Mouse (Mus musculus) limb, embryonic 14.5 days (tissue): ENCODE results near the gene Cracr2b. TPM values are rescaled to one million over a fixed set of nuclear protein-coding genes. Genes with fewer than 3 reads are reported as not detected.

Experiments used
- ATAC-seq: fragments of 200-750 bp; cut with Nextera tagmentation; 2 replicates; pipeline ENCODE4 v1.8.0; 2017; ENCODE audit warnings: low read depth, moderate number of reproducible peaks, moderate TSS enrichment; ENCODE audit not compliant: low FRiP score
- DNase-seq: peaks from one replicate; pipeline ENCODE4 v3.0.0-alpha.2; 2015; ENCODE audit warnings: low spot score
- H3K27ac ChIP-seq: fragments of 300-500 bp; sonication (generic); replicated peaks from 2 replicates; pipeline ENCODE4 v1.5.1; 2014; ENCODE audit warnings: low read depth, mild to moderate bottlenecking, low read length, moderate library complexity, mixed read lengths
- H3K27me3 ChIP-seq: fragments of 300-500 bp; sonication (generic); 2 replicates; pipeline ENCODE4 v1.6.1; 2014; ENCODE audit warnings: low read length, mixed read lengths; ENCODE audit not compliant: control insufficient read depth, insufficient read depth
- H3K36me3 ChIP-seq: fragments of 300-500 bp; sonication (generic); 2 replicates; pipeline ENCODE4 v1.6.1; 2014; ENCODE audit warnings: mild to moderate bottlenecking, low read length, moderate library complexity, mixed read lengths; ENCODE audit not compliant: control insufficient read depth, insufficient read depth
- H3K4me1 ChIP-seq: fragments of 300-500 bp; sonication (generic); 2 replicates; pipeline ENCODE4 v1.6.1; 2014; ENCODE audit warnings: antibody characterized with exemption, low read length, mixed read lengths; ENCODE audit not compliant: control insufficient read depth, insufficient read depth
- H3K4me2 ChIP-seq: fragments of 300-500 bp; sonication (generic); replicated peaks from 2 replicates; pipeline ENCODE4 v1.6.1; 2014; ENCODE audit warnings: low read depth, mild to moderate bottlenecking, low read length, moderate library complexity; ENCODE audit not compliant: severe bottlenecking
- H3K4me3 ChIP-seq: fragments of 300-500 bp; sonication (generic); replicated peaks from 2 replicates; pipeline ENCODE4 v1.5.1; 2014; ENCODE audit warnings: low read length
- H3K9ac ChIP-seq: fragments of 300-500 bp; sonication (generic); 2 replicates; pipeline ENCODE4 v1.6.1; 2014; ENCODE audit warnings: mild to moderate bottlenecking, low read depth, low read length, moderate library complexity; ENCODE audit not compliant: severe bottlenecking
- H3K9me3 ChIP-seq: fragments of 300-500 bp; sonication (generic); 2 replicates; pipeline ENCODE4 v1.6.1; 2016; ENCODE audit warnings: low read length; ENCODE audit not compliant: control insufficient read depth
- POLR2A ChIP-seq: fragments of 200-500 bp; IDR thresholded peaks from 2 replicates; pipeline ENCODE4 v1.8.0; 2012; ENCODE audit warnings: inconsistent platforms, mild to moderate bottlenecking, moderate library complexity, borderline replicate concordance; ENCODE audit not compliant: insufficient read depth, insufficient read length; ENCODE audit errors: extremely low read depth
- WGBS: fragments of 180-500 bp; shearing (Covaris S2); extraction: QIAGEN DNeasy Blood & Tissue Kit; methylation state at CpG from one replicate; pipeline ENCODE4 v1.1.7; 2014; 5-methylcytosine and 5-hydroxymethylcytosine counted together
- polyA plus RNA-seq, 2 experiments: library from polyadenylated mRNA; depleted of rRNA in 1 of 2; stranded (reverse) in 1 of 2; unstranded in 1 of 2; fragments of >200 nt; fragmentation: Nextera tagmentation in 1 of 2; extraction: Ambion mirVana in 1 of 2; gene quantifications; 2 replicates each; pipeline versions ENCODE4 v1.2.1 to v1.2.3; 2012 to 2014

Gene Cracr2b
- polyA plus RNA-seq, 2 experiments, result 8.3 to 12.1 TPM

DNA sequence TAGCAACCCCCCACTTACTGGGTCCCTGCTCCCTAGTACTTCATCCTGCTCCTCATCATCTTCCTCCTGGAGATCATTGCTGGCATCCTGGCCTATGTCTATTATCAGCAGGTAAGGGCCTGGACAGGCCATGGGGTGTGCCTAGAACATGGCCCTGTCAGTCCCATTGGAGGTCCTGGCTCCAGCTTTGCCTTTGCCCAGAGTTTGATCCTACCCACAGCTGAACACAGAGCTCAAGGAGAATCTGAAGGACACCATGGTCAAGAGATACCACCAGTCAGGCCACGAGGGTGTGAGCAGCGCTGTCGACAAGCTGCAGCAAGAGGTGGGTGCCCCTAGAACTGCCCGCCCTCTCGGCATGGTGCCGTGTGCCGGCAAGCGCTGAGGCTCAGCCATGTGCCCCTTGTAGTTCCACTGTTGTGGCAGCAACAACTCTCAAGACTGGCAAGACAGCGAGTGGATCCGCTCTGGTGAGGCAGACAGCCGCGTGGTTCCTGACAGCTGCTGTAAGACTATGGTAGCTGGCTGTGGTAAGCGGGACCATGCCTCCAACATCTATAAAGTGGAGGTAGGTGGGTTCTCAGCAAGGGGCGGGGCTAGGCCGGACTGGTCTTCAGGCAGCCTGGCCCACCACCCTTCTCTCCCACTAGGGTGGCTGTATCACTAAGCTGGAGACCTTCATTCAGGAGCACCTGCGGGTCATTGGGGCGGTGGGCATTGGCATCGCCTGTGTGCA lies 9.2 kb downstream of the Cracr2b start:
- WGBS, result 88% methylated on average over 18 of the region's 18 CpGs
- Histone ChIP-seq H3K9ac (no peak overlapping the region), H3K4me1 (peaks cover 46% of the 10 kb centered on the region), H3K9me3 (no peaks in the 10 kb centered on the region), H3K36me3 (peaks cover 38% of the 10 kb centered on the region), H3K4me2 (no peak overlapping the region), H3K4me3 (no peak overlapping the region), H3K27me3 (peaks cover 1% of the 10 kb centered on the region; the same call in 1 of the 2 replicates), H3K27ac (no peak overlapping the region)
- DNase-seq (no peak), ATAC-seq (no peak)
- no peak for TF ChIP-seq POLR2A

DNA sequence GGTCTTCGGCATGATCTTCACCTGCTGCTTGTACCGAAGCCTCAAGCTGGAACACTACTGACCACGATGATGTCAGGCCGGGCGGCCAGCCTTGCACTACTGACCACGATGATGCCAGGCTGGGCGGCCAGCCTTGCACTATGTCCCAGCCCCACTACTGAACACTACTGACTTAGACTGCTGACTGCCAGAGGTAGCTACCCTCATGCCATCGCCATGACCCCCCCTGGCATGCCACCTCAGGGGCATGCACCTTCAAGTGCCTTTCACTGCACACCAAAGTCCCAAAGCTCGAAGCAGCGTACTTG lies 9.7 kb downstream of the Cracr2b start:
- H3K36me3 ChIP-seq, result peaks cover 38% of the 10 kb centered on the region
- peaks cover 41% of the 10 kb centered on the region for H3K4me1 ChIP-seq
- H3K9ac ChIP-seq, result no peak overlapping the region
- no peaks in the 10 kb centered on the region for H3K9me3 ChIP-seq
- ATAC-seq (no peak), DNase-seq (no peak)
- H3K27me3 ChIP-seq, result no peaks in the 10 kb centered on the region
- WGBS, result 98% methylated on average over 10 of the region's 10 CpGs
- H3K4me2 ChIP-seq, result no peak overlapping the region
- H3K4me3 ChIP-seq, result no peak overlapping the region
- no peak for TF ChIP-seq POLR2A
- no peak overlapping the region for H3K27ac ChIP-seq

DNA sequence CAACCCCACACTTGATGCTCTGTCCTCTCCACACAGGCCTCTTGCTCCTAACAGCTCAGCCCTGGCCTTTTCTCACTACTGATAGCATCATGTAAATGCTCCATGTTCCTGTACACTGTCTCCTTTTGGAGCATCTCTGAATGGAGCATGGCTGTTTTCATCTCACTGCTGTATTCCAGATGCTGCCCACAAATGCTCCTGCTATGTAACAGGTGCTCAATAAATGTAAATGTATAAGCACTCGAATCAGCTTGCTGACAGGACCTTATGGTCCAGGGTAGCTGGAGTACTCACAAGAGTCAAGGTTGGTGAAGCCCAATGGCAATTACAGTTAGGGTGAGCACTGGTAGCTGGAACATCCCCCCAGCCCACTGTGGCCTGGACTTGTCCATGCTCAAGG lies 10.3 kb downstream of the Cracr2b start:
- peaks cover 42% of the 10 kb centered on the region for H3K4me1 ChIP-seq

DNA sequence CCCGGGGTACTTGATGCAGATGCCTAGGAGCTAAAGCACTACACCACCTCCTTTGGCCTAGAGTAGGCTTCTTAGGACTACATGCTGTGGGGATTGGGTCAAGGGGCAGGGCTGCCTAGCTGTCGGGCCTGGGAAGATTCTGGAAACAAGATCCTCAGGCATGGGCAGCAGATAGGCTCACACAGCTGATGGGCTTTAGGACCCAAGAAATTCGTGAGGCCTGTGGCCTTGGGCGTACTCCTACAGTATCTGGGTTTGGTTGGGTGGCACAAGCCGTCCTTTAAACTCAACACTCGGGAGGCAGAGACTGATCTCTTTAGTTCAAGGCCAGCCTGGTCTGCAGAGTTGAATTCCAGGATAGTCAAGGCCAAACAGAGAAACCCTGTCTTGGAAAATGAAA lies 11.3 kb downstream of the Cracr2b start:
- H3K9ac ChIP-seq, result no peak overlapping the region
- no peaks in the 10 kb centered on the region for H3K9me3 ChIP-seq
- 91% methylated on average over 6 of the region's 6 CpGs for WGBS
- peaks cover 38% of the 10 kb centered on the region for H3K36me3 ChIP-seq
- H3K27me3 ChIP-seq, result no peaks in the 10 kb centered on the region
- ATAC-seq (no peak), DNase-seq (no peak)
- peaks cover 46% of the 10 kb centered on the region for H3K4me1 ChIP-seq
- no peak overlapping the region for H3K4me2 ChIP-seq
- H3K27ac ChIP-seq, result no peak overlapping the region
- no peak for TF ChIP-seq POLR2A
- no peak overlapping the region for H3K4me3 ChIP-seq

More for the DNA sequence above, 10.3 kb downstream of the Cracr2b start:
- Histone ChIP-seq H3K9ac (no peak overlapping the region), H3K9me3 (no peaks in the 10 kb centered on the region), H3K27me3 (no peaks in the 10 kb centered on the region), H3K4me2 (no peak overlapping the region), H3K36me3 (peaks cover 38% of the 10 kb centered on the region), H3K27ac (no peak overlapping the region), H3K4me3 (no peak overlapping the region)
- no peak for DNase-seq
- WGBS, result 77% methylated on average over 1 of the region's 1 CpGs
- no peak for ATAC-seq
- no peak for TF ChIP-seq POLR2A

DNA sequence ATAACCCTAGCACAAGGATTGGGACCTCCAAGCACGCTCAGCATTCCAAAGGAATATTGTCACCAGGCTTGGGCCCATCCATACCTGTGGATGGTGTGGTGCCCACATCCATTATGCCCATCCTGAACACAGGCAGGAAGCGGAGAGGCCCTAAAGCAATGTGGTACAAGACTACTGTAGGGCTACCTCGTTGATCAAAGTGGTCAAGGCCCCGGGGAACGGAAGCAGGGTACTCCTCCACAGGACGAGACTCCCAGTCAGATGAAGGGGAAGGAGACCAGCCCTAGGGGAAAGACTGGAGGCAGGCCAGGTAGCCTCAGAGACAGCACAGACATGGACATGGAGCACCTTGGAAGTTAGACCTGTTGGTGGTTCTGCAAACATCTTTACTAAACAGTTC lies 11.9 kb downstream of the Cracr2b start:
- peaks cover 38% of the 10 kb centered on the region for H3K36me3 ChIP-seq
- DNase-seq (no peak), ATAC-seq (no peak)
- H3K4me1 ChIP-seq, result peaks cover 51% of the 10 kb centered on the region
- H3K9me3 ChIP-seq, result no peaks in the 10 kb centered on the region
- no peak overlapping the region for H3K4me2 ChIP-seq
- H3K4me3 ChIP-seq, result no peak overlapping the region
- TF ChIP-seq POLR2A, result no peak
- H3K27ac ChIP-seq, result no peak overlapping the region
- no peaks in the 10 kb centered on the region for H3K27me3 ChIP-seq
- H3K9ac ChIP-seq, result no peak overlapping the region
- WGBS, result 87% methylated on average over 6 of the region's 6 CpGs
